Mouse (Mus musculus): Measurements from ENCODE around the gene Rrnad1. TPM values are rescaled to one million over a fixed set of nuclear protein-coding genes. Genes with fewer than 3 reads are reported as not detected.

Gene Rrnad1
- polyA plus RNA-seq, 1 experiment = 7.1 TPM

DNA sequence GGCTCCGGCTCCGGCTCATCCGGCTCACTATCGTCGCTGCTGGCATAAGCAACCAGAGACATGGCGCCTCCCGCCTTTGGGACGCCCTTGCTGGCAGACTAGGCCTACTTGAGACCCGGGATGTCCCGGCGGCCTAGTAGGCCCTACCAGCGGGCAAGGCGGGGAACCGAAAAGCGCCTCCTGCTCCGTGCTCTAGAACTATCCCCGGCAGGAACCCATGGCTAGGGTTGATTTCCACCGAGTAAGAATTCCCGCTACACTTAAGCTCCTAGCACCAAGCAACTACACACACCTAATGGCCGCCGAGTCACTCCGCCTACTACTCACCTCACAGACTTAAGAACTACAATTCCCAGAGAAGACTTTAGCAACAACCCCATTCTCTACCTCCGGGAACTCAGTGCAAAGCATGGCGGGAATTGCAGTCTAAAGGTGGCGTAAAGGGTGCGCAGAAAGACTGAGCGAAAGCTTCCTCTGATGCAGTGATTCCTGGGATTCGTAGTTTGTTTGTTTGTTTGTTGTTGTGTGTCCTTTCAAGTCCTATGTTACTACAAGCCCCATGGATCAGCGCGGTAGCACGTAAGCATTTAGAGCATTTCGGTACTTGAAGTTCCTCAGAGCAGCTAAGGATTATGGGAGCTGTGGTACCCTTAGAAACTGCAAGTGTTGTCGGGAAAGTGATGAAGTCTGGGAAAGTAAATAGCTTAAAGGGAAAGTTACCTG, 45.1 kb downstream of the Rrnad1 start, which contains the start of gene Prcc:
TSS of gene Prcc (minus strand) at position 328 of the 723 bp plus-strand sequence.
- TF ChIP-seq MAX (IDR thresholded peaks at IDR 0.05) = peak; percentile 37
- TF ChIP-seq USF1 (IDR thresholded peaks at IDR 0.05; ENCODE audit: low read depth) = no peak
- H3K27me3 ChIP-seq (ENCODE audit: control insufficient read depth, insufficient read depth, insufficient read length) = no peaks in the 10 kb centered on the region
- peak within 1 kb of the TSS; percentile 73 for H3ac ChIP-seq (ENCODE audit: control insufficient read depth, insufficient read length, low read depth)
- peaks cover 47% of the 10 kb centered on the region for H3K79me2 ChIP-seq (ENCODE audit: control insufficient read depth, insufficient read depth)
- H3K36me3 ChIP-seq (ENCODE audit: control insufficient read depth, insufficient read depth) = peaks cover 9% of the 10 kb centered on the region
- H3K79me3 ChIP-seq (ENCODE audit: low read depth) = peaks cover 34% of the 10 kb centered on the region
- peak within 1 kb of the TSS; percentile 99 for H3K4me3 ChIP-seq (ENCODE audit: insufficient read depth, poor library complexity, severe bottlenecking)

DNA sequence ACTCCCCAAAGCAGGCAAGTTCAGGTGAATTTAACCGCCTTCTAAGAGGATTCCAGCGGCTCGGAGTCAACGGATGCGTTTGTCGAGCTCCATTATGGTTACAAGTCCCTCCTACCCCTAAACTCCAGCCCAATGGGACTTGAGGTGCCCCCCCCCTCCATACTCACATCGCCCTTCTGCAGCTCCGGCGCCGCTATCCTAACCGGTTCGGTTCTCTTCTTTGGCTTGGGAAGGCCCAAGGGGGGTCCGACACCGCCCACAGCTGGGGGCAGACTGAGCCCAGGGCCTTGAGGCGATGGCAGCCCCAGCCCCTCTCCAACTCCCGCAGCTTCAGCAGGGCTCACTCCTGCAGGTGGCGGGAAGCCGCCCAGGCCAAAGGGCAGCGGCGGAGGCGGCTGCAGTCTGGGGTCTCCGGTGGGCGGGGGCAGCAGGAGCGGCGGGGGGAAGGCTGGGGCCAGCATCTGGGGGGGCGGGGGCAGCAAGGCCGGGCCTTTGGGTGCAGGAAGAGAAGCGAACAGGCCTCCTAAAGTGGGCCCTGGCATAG, 45.7 kb downstream of the Rrnad1 start:
- peaks cover 54% of the 10 kb centered on the region for H3K79me2 ChIP-seq (ENCODE audit: control insufficient read depth, insufficient read depth)
- H3K27me3 ChIP-seq (ENCODE audit: control insufficient read depth, insufficient read depth, insufficient read length) = no peaks in the 10 kb centered on the region
- peaks cover 40% of the 10 kb centered on the region for H3K79me3 ChIP-seq (ENCODE audit: low read depth)
- H3ac ChIP-seq (ENCODE audit: control insufficient read depth, insufficient read length, low read depth) = peak overlapping the region; percentile 73
- peak overlapping the region; percentile 99 for H3K4me3 ChIP-seq (ENCODE audit: insufficient read depth, poor library complexity, severe bottlenecking)
- H3K36me3 ChIP-seq (ENCODE audit: control insufficient read depth, insufficient read depth) = peaks cover 16% of the 10 kb centered on the region
- TF ChIP-seq CEBPB (IDR thresholded peaks at IDR 0.05; ENCODE audit: low read depth) = no peak
- no peak for TF ChIP-seq MYOG (IDR thresholded peaks at IDR 0.05; ENCODE audit: control insufficient read depth, extremely low read depth, insufficient read length)
- TF ChIP-seq USF1 (IDR thresholded peaks at IDR 0.05; ENCODE audit: low read depth) = no peak
- TF ChIP-seq CTCF (IDR thresholded peaks at IDR 0.05; ENCODE audit: control insufficient read depth, insufficient read depth, insufficient read length) = no peak

DNA sequence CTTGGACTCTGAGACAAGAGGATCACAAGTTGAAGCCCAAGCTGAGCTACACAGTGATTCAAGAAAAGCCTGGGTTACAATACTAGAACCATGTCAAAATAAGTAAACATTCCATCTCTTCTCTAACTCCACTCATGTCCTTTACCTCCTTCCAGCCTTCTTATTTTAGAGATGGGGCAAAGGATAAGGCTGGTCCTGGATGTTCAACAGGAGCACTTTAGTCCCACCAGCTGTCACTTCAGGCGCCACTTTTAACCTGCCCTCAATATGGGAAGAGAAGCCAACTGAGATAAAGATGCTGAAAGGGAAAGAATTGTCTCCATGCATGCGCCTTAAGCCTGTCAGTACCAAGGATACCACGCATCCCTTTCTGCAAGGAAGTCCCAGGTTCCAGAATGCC, 46.2 kb downstream of the Rrnad1 start:
- Histone ChIP-seq H3K79me3 (ENCODE audit: low read depth) (peaks cover 42% of the 10 kb centered on the region), H3K79me2 (ENCODE audit: control insufficient read depth, insufficient read depth) (peaks cover 58% of the 10 kb centered on the region), H3K4me3 (ENCODE audit: insufficient read depth, poor library complexity, severe bottlenecking) (peak overlapping the region; percentile 99), H3K27me3 (ENCODE audit: control insufficient read depth, insufficient read depth, insufficient read length) (no peaks in the 10 kb centered on the region), H3K36me3 (ENCODE audit: control insufficient read depth, insufficient read depth) (peaks cover 17% of the 10 kb centered on the region), H3ac (ENCODE audit: control insufficient read depth, insufficient read length, low read depth) (peak overlapping the region; percentile 73)
- TF ChIP-seq CTCF (IDR thresholded peaks at IDR 0.05; ENCODE audit: control insufficient read depth, insufficient read depth, insufficient read length) (no peak), MYOD1 (IDR thresholded peaks at IDR 0.05; ENCODE audit: control insufficient read depth, insufficient read length, low read depth) (no peak), CEBPB (IDR thresholded peaks at IDR 0.05; ENCODE audit: low read depth) (no peak), MYOG (IDR thresholded peaks at IDR 0.05; ENCODE audit: control insufficient read depth, extremely low read depth, insufficient read length) (no peak), MAX (IDR thresholded peaks at IDR 0.05) (no peak), USF1 (IDR thresholded peaks at IDR 0.05; ENCODE audit: low read depth) (no peak), FOSL1 (IDR thresholded peaks at IDR 0.05; ENCODE audit: insufficient read depth, low read length, poor library complexity, severe bottlenecking) (no peak)

DNA sequence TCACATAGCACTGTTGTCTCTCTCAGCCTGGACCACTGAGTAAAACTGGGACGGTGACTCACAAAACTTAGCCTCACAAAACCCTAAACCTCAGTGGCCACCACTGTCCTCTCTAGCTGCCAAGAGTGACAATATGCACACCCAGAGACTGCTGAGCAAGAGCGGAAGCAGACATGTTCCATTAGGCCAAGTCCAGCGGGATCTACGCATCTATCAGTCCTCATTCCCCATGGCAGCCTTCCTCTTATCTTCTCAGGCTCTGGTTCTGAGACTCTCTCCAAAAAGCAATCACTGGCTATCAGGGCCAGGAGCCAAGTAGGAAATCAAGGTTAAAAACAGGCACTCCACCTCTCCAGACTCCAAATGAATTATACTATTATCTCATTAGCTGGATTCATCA, 52.8 kb downstream of the Rrnad1 start:
- Histone ChIP-seq H3K79me2 (ENCODE audit: control insufficient read depth, insufficient read depth) (peaks cover 97% of the 10 kb centered on the region), H3K4me3 (ENCODE audit: insufficient read depth, poor library complexity, severe bottlenecking) (no peak overlapping the region), H3K36me3 (ENCODE audit: control insufficient read depth, insufficient read depth) (peaks cover 32% of the 10 kb centered on the region), H3ac (ENCODE audit: control insufficient read depth, insufficient read length, low read depth) (no peak overlapping the region), H3K79me3 (ENCODE audit: low read depth) (peaks cover 59% of the 10 kb centered on the region), H3K27me3 (ENCODE audit: control insufficient read depth, insufficient read depth, insufficient read length) (no peaks in the 10 kb centered on the region)
- no peak for TF ChIP-seq MYOG (IDR thresholded peaks at IDR 0.05; ENCODE audit: control insufficient read depth, extremely low read depth, insufficient read length)
- no peak for TF ChIP-seq USF1 (IDR thresholded peaks at IDR 0.05; ENCODE audit: low read depth)
- TF ChIP-seq CEBPB (IDR thresholded peaks at IDR 0.05; ENCODE audit: low read depth) = no peak
- no peak for TF ChIP-seq MYOD1 (IDR thresholded peaks at IDR 0.05; ENCODE audit: control insufficient read depth, insufficient read length, low read depth)
- TF ChIP-seq CTCF (IDR thresholded peaks at IDR 0.05; ENCODE audit: control insufficient read depth, insufficient read depth, insufficient read length) = no peak
- TF ChIP-seq FOSL1 (IDR thresholded peaks at IDR 0.05; ENCODE audit: insufficient read depth, low read length, poor library complexity, severe bottlenecking) = no peak
- TF ChIP-seq MAX (IDR thresholded peaks at IDR 0.05) = no peak

Other genes with a start within 250 kb of the Rrnad1 start
- gene Lrrc71, start 182.1 kb downstream of the Rrnad1 start, polyA plus RNA-seq (2012; fragmentation: generic; extraction: Trizol) = 0.08 TPM
- gene Ntrk1, start 135.6 kb downstream of the Rrnad1 start, polyA plus RNA-seq (2012; fragmentation: generic; extraction: Trizol) = not detected
- gene Insrr, start 133.8 kb downstream of the Rrnad1 start, polyA plus RNA-seq (2012; fragmentation: generic; extraction: Trizol) = not detected
- gene Pear1, start 106.4 kb downstream of the Rrnad1 start, polyA plus RNA-seq (2012; fragmentation: generic; extraction: Trizol) = 1.7 TPM
- 0.01 TPM for gene Sh2d2a, start 84.0 kb downstream of the Rrnad1 start, polyA plus RNA-seq (2012; fragmentation: generic; extraction: Trizol)
- 44.3 TPM for gene Prcc, start 45.1 kb downstream of the Rrnad1 start, polyA plus RNA-seq (2012; fragmentation: generic; extraction: Trizol)
- gene Hdgf, start 24.4 kb downstream of the Rrnad1 start, polyA plus RNA-seq (2012; fragmentation: generic; extraction: Trizol) = 279 TPM
- 69.7 TPM for gene Mrpl24, start 11.2 kb downstream of the Rrnad1 start, polyA plus RNA-seq (2012; fragmentation: generic; extraction: Trizol)
- 25.0 TPM for gene Isg20l2, start 403 bp downstream of the Rrnad1 start, polyA plus RNA-seq (2012; fragmentation: generic; extraction: Trizol)
- gene Crabp2, start 17.9 kb upstream of the Rrnad1 start, polyA plus RNA-seq (2012; fragmentation: generic; extraction: Trizol) = 14.4 TPM
- 158 TPM for gene Nes, start 40.4 kb upstream of the Rrnad1 start, polyA plus RNA-seq (2012; fragmentation: generic; extraction: Trizol)
- 0.15 TPM for gene Bcan, start 69.5 kb upstream of the Rrnad1 start, polyA plus RNA-seq (2012; fragmentation: generic; extraction: Trizol)
- gene Hapln2, start 96.9 kb upstream of the Rrnad1 start, polyA plus RNA-seq (2012; fragmentation: generic; extraction: Trizol) = not detected
- 26.4 TPM for gene Gpatch4, start 112.4 kb upstream of the Rrnad1 start, polyA plus RNA-seq (2012; fragmentation: generic; extraction: Trizol)
- gene Naxe, start 127.8 kb upstream of the Rrnad1 start, polyA plus RNA-seq (2012; fragmentation: generic; extraction: Trizol) = 93.6 TPM
- not detected for gene Ttc24, start 147.6 kb upstream of the Rrnad1 start, polyA plus RNA-seq (2012; fragmentation: generic; extraction: Trizol)
- 23.9 TPM for gene Iqgap3, start 151.3 kb upstream of the Rrnad1 start, polyA plus RNA-seq (2012; fragmentation: generic; extraction: Trizol)
- gene Mef2d, start 211.7 kb upstream of the Rrnad1 start, polyA plus RNA-seq (2012; fragmentation: generic; extraction: Trizol) = 35.3 TPM